Mouse (Mus musculus): ENCODE measurements at regions not wholly inside any gene's neighbourhood (a gene's known extent, or its start where the extent isn't known, plus 50 kb on each side); places are given as distances from the start of the nearest gene placed in this dataset.

- no peak overlapping the region for H3K27ac ChIP-seq (ENCODE audit: control insufficient read depth, insufficient read depth, low read depth, low read length)
- H3K4me1 ChIP-seq (ENCODE audit: control insufficient read depth, insufficient read depth, low read length): no peaks in the 10 kb centered on the region
- TF ChIP-seq CTCF (IDR thresholded peaks at IDR 0.05; ENCODE audit: control insufficient read depth, insufficient read depth, insufficient replicate concordance, low read depth, low read length) (no peak), POLR2A (IDR thresholded peaks at IDR 0.05; ENCODE audit: control insufficient read depth, low read depth, low read length) (no peak)
- no peak overlapping the region for H3K4me3 ChIP-seq (ENCODE audit: control insufficient read depth, low read depth, low read length)
- H3K27me3 ChIP-seq (ENCODE audit: control insufficient read depth, insufficient read depth, low read length): no peaks in the 10 kb centered on the region
- no peaks in the 10 kb centered on the region for H3K36me3 ChIP-seq (ENCODE audit: control insufficient read depth, insufficient read depth, low read length)
Measured at GRCm38 (mm10) chr4:95284696-95285095, 232.7 kb upstream of the Jun start.

GRCm38 (mm10) chr4:95290321-95290720, 238.3 kb upstream of the Jun start:
- no peaks in the 10 kb centered on the region for H3K36me3 ChIP-seq (ENCODE audit: control insufficient read depth, insufficient read depth, low read length)
- no peak overlapping the region for H3K4me3 ChIP-seq (ENCODE audit: control insufficient read depth, low read depth, low read length)
- H3K4me1 ChIP-seq (ENCODE audit: control insufficient read depth, insufficient read depth, low read length): no peaks in the 10 kb centered on the region
- H3K27me3 ChIP-seq (ENCODE audit: control insufficient read depth, insufficient read depth, low read length): no peaks in the 10 kb centered on the region
- no peak overlapping the region for H3K27ac ChIP-seq (ENCODE audit: control insufficient read depth, insufficient read depth, low read depth, low read length)
- TF ChIP-seq CTCF (IDR thresholded peaks at IDR 0.05; ENCODE audit: control insufficient read depth, insufficient read depth, insufficient replicate concordance, low read depth, low read length): no peak
- no peak for TF ChIP-seq POLR2A (IDR thresholded peaks at IDR 0.05; ENCODE audit: control insufficient read depth, low read depth, low read length)

- H3K27ac ChIP-seq (ENCODE audit: control insufficient read depth, insufficient read depth, low read depth, low read length): no peak overlapping the region
- H3K36me3 ChIP-seq (ENCODE audit: control insufficient read depth, insufficient read depth, low read length): no peaks in the 10 kb centered on the region
- H3K4me1 ChIP-seq (ENCODE audit: control insufficient read depth, insufficient read depth, low read length): no peaks in the 10 kb centered on the region
- no peak overlapping the region for H3K4me3 ChIP-seq (ENCODE audit: control insufficient read depth, low read depth, low read length)
- TF ChIP-seq CTCF (IDR thresholded peaks at IDR 0.05; ENCODE audit: control insufficient read depth, insufficient read depth, insufficient replicate concordance, low read depth, low read length) (no peak), POLR2A (IDR thresholded peaks at IDR 0.05; ENCODE audit: control insufficient read depth, low read depth, low read length) (no peak)
- H3K27me3 ChIP-seq (ENCODE audit: control insufficient read depth, insufficient read depth, low read length): no peaks in the 10 kb centered on the region
Measured at GRCm38 (mm10) chr4:95294110-95294509, 242.1 kb upstream of the Jun start.

GRCm38 (mm10) chr4:95301907-95302306, 249.9 kb upstream of the Jun start:
- Histone ChIP-seq H3K36me3 (ENCODE audit: control insufficient read depth, insufficient read depth, low read length) (no peaks in the 10 kb centered on the region), H3K27me3 (ENCODE audit: control insufficient read depth, insufficient read depth, low read length) (no peaks in the 10 kb centered on the region), H3K4me1 (ENCODE audit: control insufficient read depth, insufficient read depth, low read length) (no peaks in the 10 kb centered on the region), H3K27ac (ENCODE audit: control insufficient read depth, insufficient read depth, low read depth, low read length) (no peak overlapping the region), H3K4me3 (ENCODE audit: control insufficient read depth, low read depth, low read length) (no peak overlapping the region)
- no peak for TF ChIP-seq CTCF (IDR thresholded peaks at IDR 0.05; ENCODE audit: control insufficient read depth, insufficient read depth, insufficient replicate concordance, low read depth, low read length)
- TF ChIP-seq POLR2A (IDR thresholded peaks at IDR 0.05; ENCODE audit: control insufficient read depth, low read depth, low read length): no peak

- Histone ChIP-seq H3K4me1 (ENCODE audit: control insufficient read depth, insufficient read depth, low read length) (no peaks in the 10 kb centered on the region), H3K27me3 (ENCODE audit: control insufficient read depth, insufficient read depth, low read length) (no peaks in the 10 kb centered on the region), H3K4me3 (ENCODE audit: control insufficient read depth, low read depth, low read length) (no peak overlapping the region), H3K36me3 (ENCODE audit: control insufficient read depth, insufficient read depth, low read length) (no peaks in the 10 kb centered on the region), H3K27ac (ENCODE audit: control insufficient read depth, insufficient read depth, low read depth, low read length) (no peak overlapping the region)
- TF ChIP-seq POLR2A (IDR thresholded peaks at IDR 0.05; ENCODE audit: control insufficient read depth, low read depth, low read length) (no peak), CTCF (IDR thresholded peaks at IDR 0.05; ENCODE audit: control insufficient read depth, insufficient read depth, insufficient replicate concordance, low read depth, low read length) (no peak)
Measured at GRCm38 (mm10) chr4:95303337-95303736, 251.3 kb upstream of the Jun start.

- H3K4me1 ChIP-seq (ENCODE audit: control insufficient read depth, insufficient read depth, low read length): no peaks in the 10 kb centered on the region
- H3K27me3 ChIP-seq (ENCODE audit: control insufficient read depth, insufficient read depth, low read length): no peaks in the 10 kb centered on the region
- TF ChIP-seq POLR2A (IDR thresholded peaks at IDR 0.05; ENCODE audit: control insufficient read depth, low read depth, low read length) (no peak), CTCF (IDR thresholded peaks at IDR 0.05; ENCODE audit: control insufficient read depth, insufficient read depth, insufficient replicate concordance, low read depth, low read length) (no peak)
- no peak overlapping the region for H3K4me3 ChIP-seq (ENCODE audit: control insufficient read depth, low read depth, low read length)
- no peak overlapping the region for H3K27ac ChIP-seq (ENCODE audit: control insufficient read depth, insufficient read depth, low read depth, low read length)
- H3K36me3 ChIP-seq (ENCODE audit: control insufficient read depth, insufficient read depth, low read length): no peaks in the 10 kb centered on the region
Measured at GRCm38 (mm10) chr4:95304006-95304405, 252.0 kb upstream of the Jun start.

GRCm38 (mm10) chr4:95307134-95307533, 250.2 kb upstream of the Fggy start:
- Histone ChIP-seq H3K4me3 (ENCODE audit: control insufficient read depth, low read depth, low read length) (no peak overlapping the region), H3K36me3 (ENCODE audit: control insufficient read depth, insufficient read depth, low read length) (no peaks in the 10 kb centered on the region), H3K27ac (ENCODE audit: control insufficient read depth, insufficient read depth, low read depth, low read length) (no peak overlapping the region), H3K27me3 (ENCODE audit: control insufficient read depth, insufficient read depth, low read length) (no peaks in the 10 kb centered on the region), H3K4me1 (ENCODE audit: control insufficient read depth, insufficient read depth, low read length) (no peaks in the 10 kb centered on the region)
- TF ChIP-seq POLR2A (IDR thresholded peaks at IDR 0.05; ENCODE audit: control insufficient read depth, low read depth, low read length) (no peak), CTCF (IDR thresholded peaks at IDR 0.05; ENCODE audit: control insufficient read depth, insufficient read depth, insufficient replicate concordance, low read depth, low read length) (no peak)

- Histone ChIP-seq H3K36me3 (ENCODE audit: control insufficient read depth, insufficient read depth, low read length) (no peaks in the 10 kb centered on the region), H3K4me3 (ENCODE audit: control insufficient read depth, low read depth, low read length) (no peak overlapping the region), H3K4me1 (ENCODE audit: control insufficient read depth, insufficient read depth, low read length) (no peaks in the 10 kb centered on the region), H3K27ac (ENCODE audit: control insufficient read depth, insufficient read depth, low read depth, low read length) (no peak overlapping the region), H3K27me3 (ENCODE audit: control insufficient read depth, insufficient read depth, low read length) (no peaks in the 10 kb centered on the region)
- TF ChIP-seq CTCF (IDR thresholded peaks at IDR 0.05; ENCODE audit: control insufficient read depth, insufficient read depth, insufficient replicate concordance, low read depth, low read length): no peak
- TF ChIP-seq POLR2A (IDR thresholded peaks at IDR 0.05; ENCODE audit: control insufficient read depth, low read depth, low read length): no peak
Measured at GRCm38 (mm10) chr4:95308469-95308895, 248.8 kb upstream of the Fggy start.

Measured in testis, adult 2 months (tissue).